Mouse (Mus musculus) forebrain, postnatal 0 days (tissue): ENCODE results near the gene Gdap2. TPM values are rescaled to one million over a fixed set of nuclear protein-coding genes. Genes with fewer than 3 reads are reported as not detected.

Source experiments
- ATAC-seq: fragments of 200-750 bp; cut with Nextera tagmentation; 2 replicates; pipeline ENCODE4 v1.8.0; 2017; ENCODE audit warnings: mild to moderate bottlenecking, moderate library complexity
- DNase-seq: peaks from one replicate; pipeline ENCODE4 v3.0.0-alpha.2; 2015
- H3K27ac ChIP-seq: fragments of 300-500 bp; sonication (generic); 2 replicates; pipeline ENCODE4 v1.5.1; 2014; ENCODE audit warnings: low read depth, mild to moderate bottlenecking, antibody characterized with exemption, low read length, moderate library complexity, mixed read lengths
- H3K27me3 ChIP-seq: fragments of 300-500 bp; sonication (generic); 2 replicates; pipeline ENCODE4 v1.6.1; 2014; ENCODE audit warnings: mild to moderate bottlenecking, low read length, mixed read lengths; ENCODE audit not compliant: insufficient read depth
- H3K36me3 ChIP-seq: fragments of 300-500 bp; sonication (generic); 2 replicates; pipeline ENCODE4 v1.6.1; 2014; ENCODE audit warnings: mild to moderate bottlenecking, moderate library complexity; ENCODE audit not compliant: insufficient read depth
- H3K4me1 ChIP-seq: fragments of 300-500 bp; sonication (generic); 2 replicates; pipeline ENCODE4 v1.6.1; 2014; ENCODE audit warnings: antibody characterized with exemption; ENCODE audit not compliant: insufficient read depth
- H3K4me2 ChIP-seq: fragments of 300-500 bp; sonication (generic); 2 replicates; pipeline ENCODE4 v1.6.1; 2014; ENCODE audit warnings: low read depth, mild to moderate bottlenecking, moderate library complexity
- H3K4me3 ChIP-seq: fragments of 300-500 bp; sonication (generic); 2 replicates; pipeline ENCODE4 v1.5.1; 2014; ENCODE audit warnings: low read depth, low read length, mixed read lengths
- H3K9ac ChIP-seq: fragments of 300-500 bp; sonication (generic); 2 replicates; pipeline ENCODE4 v1.6.1; 2014; ENCODE audit warnings: mild to moderate bottlenecking
- H3K9me3 ChIP-seq: fragments of 300-500 bp; sonication (generic); 2 replicates; pipeline ENCODE4 v1.6.1; 2016; ENCODE audit warnings: low read length
- CTCF ChIP-seq: sonication (generic); IDR thresholded peaks from 2 replicates; pipeline ENCODE4 v1.5.1; 2016; ENCODE audit warnings: antibody characterized with exemption, control low read depth, low read depth
- WGBS: fragments of 180-500 bp; shearing (Covaris S2); extraction: QIAGEN DNeasy Blood & Tissue Kit; methylation state at CpG from one replicate; pipeline ENCODE4 v1.1.7; 2014; 5-methylcytosine and 5-hydroxymethylcytosine counted together
- polyA plus RNA-seq: library from polyadenylated mRNA; unstranded; fragments of >200 nt; fragmentation: Nextera tagmentation; extraction: Ambion mirVana; gene quantifications from 2 replicates; pipeline ENCODE4 v1.2.1, GENCODE M21; 2015
- total RNA-seq: library from RNA; depleted of rRNA; stranded (reverse); fragments of >200 nt; gene quantifications from 2 replicates; pipeline ENCODE4 v1.2.3, GENCODE M21; 2014; rRNA removed

Gdap2 gene
- total and polyA plus RNA-seq, 2 experiments from 2014 or later: 27.5 to 33.2 TPM

DNA sequence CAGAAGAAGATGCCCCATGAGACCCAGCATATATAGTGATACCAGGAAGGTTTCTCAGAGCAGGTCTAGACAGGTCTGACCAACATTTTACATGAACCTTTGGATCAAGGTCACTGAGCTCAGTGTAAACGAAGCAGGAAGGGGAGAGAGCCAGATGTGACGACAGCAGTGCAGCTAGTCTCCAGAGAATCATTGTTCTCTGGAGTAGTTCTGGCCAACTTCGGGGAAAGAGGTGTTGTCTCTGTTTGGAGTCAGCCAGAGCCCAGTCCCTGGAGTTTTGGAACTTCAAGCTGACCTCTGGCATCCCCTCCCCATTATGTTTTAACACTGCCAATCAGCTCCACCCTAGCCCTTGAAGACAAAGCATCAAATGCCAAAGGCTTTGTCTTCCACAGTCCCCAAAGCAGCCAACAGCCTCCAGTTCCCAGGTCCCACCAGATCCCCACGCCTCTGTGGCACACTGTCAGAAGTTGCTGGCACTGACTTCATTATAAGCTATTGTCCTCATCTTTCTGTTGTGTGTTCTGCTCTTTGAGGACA is 84.2 kb downstream of the Gdap2 start:
- Histone ChIP-seq H3K27me3 (no peaks in the 10 kb centered on the region), H3K4me1 (no peaks in the 10 kb centered on the region), H3K9ac (no peak overlapping the region), H3K36me3 (no peaks in the 10 kb centered on the region), H3K27ac (no peak overlapping the region), H3K4me2 (no peak overlapping the region), H3K4me3 (no peak overlapping the region), H3K9me3 (no peaks in the 10 kb centered on the region)
- DNase-seq (no peak), ATAC-seq (no peak)
- 62% methylated on average over 4 of the region's 4 CpGs for WGBS
- no peak for TF ChIP-seq CTCF

Other genes starting within 250 kb of the Gdap2 start
- gene Wdr3, start within 50 bp of the Gdap2 start, total RNA-seq: 20.5 and 22.5 TPM in 2 replicates
- 18.1 and 23.3 TPM in 2 replicates for gene Wdr3, start within 50 bp of the Gdap2 start, polyA plus RNA-seq